Mouse (Mus musculus) ES-Bruce4 (cell line): ENCODE results near the gene Mmp17.

Experiments used
- CTCF ChIP-seq: IDR thresholded peaks from one replicate; pipeline ENCODE4 v1.8.1; 2011; ENCODE audit warnings: low read depth, low read length
- EP300 ChIP-seq: IDR thresholded peaks from 2 replicates; pipeline ENCODE4 v1.6.1; 2011; ENCODE audit warnings: low read depth, low read length; ENCODE audit not compliant: insufficient read depth
- POLR2A ChIP-seq: IDR thresholded peaks from one replicate; pipeline ENCODE4 v1.8.1; 2011; ENCODE audit warnings: low read length; ENCODE audit not compliant: insufficient read depth

- TF ChIP-seq POLR2A (no peak), CTCF (no peak), EP300 (no peak)
Measured at GRCm38 (mm10) chr5:129578201-129578600, 5.8 kb upstream of the Mmp17 start.
